Mouse (Mus musculus) erythroblast, embryonic 14.5 days (primary cell): ENCODE measurements around the gene Fcna.

ENCODE experiments used
- GATA1 ChIP-seq: IDR thresholded peaks from 2 replicates; pipeline ENCODE4 v1.6.1; 2012; ENCODE audit warnings: low read length, inconsistent platforms, mixed read lengths
- TAL1 ChIP-seq: IDR thresholded peaks from 3 replicates; pipeline ENCODE4 v1.6.1; 2012; ENCODE audit warnings: low read length, inconsistent platforms, mixed read lengths

DNA sequence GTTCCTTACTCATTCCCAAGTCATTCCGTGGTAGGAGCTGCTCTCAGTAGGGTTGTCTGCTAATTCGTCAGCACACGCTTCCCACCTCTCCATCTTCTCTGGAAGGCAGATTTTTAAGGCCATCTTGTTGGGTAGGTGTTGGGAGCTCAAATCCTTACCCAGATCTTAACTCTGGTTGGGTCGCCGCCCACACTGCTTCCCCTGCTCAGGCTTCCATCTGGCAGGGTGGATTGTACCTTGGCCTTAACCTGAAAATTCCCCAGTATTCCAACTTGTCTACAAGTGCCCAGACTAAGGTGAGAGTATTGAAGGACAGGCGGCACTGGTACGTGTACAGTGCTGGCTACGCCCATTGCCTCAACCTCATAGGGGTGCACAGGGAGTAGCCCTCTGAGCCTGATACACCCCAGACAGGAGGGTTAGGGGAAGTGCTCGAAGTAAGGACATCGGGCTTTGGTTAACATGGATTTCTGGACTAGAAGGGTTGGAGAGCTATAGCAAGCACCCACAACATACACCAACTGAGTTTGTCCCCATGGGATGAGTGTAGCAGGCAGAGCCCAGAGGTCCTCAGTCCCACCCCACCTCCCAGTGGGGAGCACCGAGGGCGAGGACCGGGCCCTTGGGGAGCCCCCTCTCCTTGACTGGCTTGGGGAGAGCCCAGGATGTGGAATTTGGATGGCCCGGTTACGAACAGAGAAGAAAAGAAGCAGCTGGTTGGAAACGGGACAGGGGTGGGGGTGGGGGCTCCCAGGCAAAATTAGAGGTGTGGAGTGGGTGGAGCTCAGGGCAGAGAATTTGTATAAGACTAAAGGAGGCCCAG lies 51.6 kb downstream of the Fcna start:
- no peak for TF ChIP-seq TAL1
- TF ChIP-seq GATA1 = no peak
